Mouse (Mus musculus) ZHBTc4 (cell line): ENCODE results near the gene Pde10a.

Experiments used
- DNase-seq: peaks from one replicate; pipeline ENCODE4 v3.0.0-alpha.2; 2011; ENCODE audit warnings: low read depth, low spot score

The Pde10a gene

DNA sequence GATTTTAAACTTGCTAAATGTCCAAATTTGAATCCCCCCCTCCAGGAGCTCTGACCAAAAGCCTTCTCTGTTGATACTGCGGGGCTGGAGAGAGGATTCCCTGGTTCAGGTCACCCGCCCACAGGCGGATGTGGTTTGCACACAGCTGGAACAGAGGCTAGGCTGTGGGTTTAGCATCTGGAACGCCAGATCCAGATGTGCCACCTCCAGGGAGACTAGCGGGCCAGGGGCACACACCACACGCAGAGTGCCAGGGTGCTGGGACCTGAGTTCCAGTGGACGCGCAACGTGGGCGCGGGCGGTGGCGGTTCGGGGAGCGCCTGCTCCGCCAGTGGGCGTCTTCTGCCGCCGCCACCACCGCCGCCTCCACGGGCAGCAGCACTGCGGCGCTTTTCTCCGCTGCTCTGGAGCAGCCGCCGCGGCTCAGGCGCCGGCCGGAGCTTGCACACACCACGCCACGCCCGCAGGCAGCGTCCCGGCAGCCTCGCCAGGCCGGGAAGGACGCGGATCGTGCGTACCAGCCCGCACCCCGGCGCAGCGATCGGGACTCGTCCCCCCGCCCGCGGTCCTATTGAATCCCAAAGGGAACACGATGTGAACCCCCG, 275.4 kb downstream of the Pde10a start:
- peak; percentile 82 for DNase-seq

GRCm38 (mm10) chr17:8801083-8801854, 276.1 kb downstream of the Pde10a start:
- DNase-seq, result peak; percentile 79

GRCm38 (mm10) chr17:8801855-8802104, 276.6 kb downstream of the Pde10a start:
- DNase-seq, result no peak

DNA sequence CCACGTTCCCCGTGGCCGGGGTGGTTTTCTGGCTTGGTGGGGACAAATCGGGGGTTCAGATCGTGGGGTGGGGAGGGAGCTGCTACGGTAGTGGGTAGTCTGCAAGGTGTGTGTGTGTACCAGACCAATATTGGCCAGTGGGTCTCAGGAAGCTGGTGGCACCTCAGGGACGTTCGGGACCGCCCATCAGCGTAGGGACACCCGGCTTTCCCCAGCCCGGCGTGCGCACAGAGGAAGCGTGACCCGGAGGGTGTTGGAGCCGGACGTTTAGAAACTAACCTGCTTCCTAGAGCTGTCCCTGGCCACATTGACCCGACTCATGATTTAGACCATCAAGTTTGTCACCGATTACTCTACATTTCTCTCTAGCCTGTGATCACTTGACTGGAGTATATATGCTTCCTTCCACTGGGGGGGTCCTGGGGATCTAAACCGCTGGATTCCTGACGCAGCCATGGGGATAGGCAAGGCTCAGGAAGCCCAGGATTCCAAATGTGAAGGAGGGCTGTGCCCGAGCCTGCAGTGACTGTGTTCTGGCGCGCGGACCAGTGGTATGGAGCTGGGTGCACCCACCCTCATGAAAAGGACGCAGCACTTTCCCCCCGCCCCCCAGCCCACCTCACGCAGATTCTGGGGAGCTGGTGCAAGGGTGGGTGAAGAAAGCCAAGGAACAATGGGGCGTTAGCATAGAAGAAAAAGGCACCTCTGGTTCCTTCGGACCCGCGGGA, 277.2 kb downstream of the Pde10a start:
- peak; percentile 50 for DNase-seq

DNA sequence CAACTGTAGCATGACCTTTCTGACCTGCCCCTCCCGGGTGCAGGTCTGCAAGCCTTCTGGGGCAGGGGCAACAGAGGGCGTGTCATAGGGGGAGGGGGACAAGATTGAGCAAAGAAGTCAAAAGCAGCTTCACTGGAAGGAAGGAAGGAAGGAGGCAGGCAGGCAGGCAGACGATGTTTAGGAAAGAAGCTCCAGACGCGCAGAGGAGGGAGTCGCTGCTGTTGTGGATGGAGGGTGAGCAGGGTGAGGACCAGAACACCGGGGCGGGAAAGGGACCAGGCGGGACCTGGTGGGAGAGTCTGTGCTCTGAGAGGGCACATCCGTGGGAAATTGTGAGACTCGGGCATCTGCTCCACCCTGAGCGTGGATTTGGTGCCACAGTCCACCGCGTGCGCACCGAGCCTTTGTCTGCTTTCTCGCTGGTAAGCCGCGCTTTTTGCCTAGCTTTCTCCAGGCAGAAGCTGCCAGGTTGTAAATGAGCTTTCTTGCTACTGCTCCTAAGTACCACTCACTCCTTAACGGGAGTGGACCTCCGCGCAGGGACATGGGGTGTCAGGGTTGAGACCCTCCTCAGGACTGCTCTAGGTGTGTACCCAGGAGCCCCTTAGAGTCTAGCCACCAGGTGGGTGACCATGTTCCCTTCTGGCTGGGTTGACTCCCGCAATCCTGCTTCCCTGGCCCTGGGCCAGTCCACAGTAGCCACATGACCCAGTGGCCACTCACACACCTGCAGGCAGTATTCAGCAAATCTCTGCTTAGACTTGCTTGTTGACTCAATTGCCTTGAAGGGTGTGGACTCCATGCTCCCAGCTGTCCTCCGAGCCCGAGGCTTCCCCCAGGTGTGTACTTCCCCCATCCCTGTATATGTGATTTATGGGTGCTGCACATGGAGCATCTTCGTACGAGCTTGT, 278.0 kb downstream of the Pde10a start:
- DNase-seq, result peak; percentile 51

DNA sequence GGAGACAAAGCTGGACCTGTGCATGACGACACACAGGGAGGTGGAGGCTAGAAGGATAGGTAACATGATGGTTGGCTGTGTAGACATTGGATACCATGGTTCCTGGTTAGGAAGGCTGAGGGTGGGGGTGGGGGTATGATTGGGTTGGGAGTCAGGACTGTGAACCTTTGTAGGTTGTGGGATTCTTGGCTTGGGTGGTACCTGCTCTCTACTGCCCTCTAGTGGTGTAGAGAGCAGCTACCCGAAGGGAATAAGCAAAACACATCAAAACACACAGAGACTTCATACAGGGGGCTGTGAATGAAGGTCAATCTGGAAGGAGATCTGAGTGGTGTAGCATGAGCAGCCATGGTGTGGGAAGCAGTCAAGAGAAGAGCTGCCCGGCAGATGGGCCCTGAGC, 282.2 kb downstream of the Pde10a start:
- peak; percentile 71 for DNase-seq

DNA sequence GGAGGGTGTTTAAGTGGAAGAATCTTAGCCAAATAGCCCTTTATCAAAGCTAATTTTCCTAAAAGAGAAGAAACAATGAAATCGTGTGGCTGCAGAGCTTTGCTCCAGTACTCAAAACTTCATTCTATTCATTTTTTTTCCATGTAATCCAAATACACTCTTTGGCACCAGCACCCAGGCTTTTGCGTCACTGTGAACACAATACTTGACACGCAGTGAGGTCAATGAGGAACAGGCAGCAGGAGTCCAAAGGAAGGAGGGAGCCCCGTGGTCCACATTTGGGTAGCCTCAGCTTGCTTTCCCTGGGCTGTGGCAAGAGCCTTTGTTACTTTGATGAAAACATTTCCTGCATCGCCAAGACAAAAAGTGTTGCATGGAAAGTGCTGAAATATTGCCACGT, 284.6 kb downstream of the Pde10a start:
- DNase-seq, result no peak

GRCm38 (mm10) chr17:8810201-8810600, 285.0 kb downstream of the Pde10a start:
- no peak for DNase-seq

DNA sequence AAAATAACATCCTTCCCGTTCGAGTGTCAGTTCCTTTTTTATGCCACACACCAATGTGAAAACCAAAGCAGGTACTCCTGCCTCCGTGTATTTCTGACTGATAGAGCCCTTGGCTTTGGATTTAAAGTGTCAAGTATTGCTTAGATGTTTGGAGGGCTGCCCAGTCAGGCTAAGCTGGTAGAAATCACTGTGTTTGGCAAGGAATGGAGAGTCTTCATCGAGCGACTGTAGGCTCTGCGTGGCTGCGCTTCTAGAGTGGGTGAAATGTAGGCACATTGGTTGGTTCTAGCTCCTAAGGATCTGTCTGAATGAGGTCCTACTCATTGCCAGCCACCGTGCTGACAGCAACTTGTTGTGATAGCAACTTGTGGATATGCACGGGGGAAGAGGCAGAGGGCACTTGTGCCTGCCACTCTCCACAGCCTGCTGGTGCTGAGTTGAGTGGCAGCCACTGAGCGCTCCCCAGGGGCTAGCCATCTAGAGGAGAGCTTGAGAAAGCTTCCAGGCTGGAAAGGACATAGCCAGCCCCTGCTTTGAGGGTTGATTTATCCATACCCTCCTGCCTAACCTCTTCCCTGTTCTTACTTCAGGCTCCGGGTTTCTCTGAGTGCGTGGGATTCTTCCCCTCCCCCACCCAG, 287.2 kb downstream of the Pde10a start:
- peak; percentile 23 for DNase-seq

- peak; percentile 31 for DNase-seq
These were observed 288.8 kb downstream of the Pde10a start for GRCm38 (mm10) chr17:8813773-8814491.

DNA sequence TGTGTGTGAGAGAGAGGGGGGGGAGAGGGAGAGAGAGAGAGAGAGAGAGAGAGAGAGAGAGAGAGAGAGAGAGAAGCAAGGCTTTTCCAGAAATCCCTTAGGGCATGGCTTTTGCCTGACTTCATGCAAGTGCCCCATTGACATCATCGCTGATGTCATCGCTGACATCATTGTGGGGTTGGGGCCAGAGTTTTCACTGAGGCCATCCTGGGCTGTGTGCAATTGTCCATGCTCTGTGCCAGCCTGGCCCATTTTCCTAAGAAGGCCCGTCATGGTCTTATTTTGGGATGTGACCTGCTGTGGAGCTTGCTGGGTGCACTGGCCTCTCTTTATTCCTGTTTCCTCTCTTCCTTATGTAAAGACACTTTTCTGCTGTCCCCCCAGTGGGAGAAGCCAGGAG, 290.2 kb downstream of the Pde10a start:
- DNase-seq, result no peak

DNA sequence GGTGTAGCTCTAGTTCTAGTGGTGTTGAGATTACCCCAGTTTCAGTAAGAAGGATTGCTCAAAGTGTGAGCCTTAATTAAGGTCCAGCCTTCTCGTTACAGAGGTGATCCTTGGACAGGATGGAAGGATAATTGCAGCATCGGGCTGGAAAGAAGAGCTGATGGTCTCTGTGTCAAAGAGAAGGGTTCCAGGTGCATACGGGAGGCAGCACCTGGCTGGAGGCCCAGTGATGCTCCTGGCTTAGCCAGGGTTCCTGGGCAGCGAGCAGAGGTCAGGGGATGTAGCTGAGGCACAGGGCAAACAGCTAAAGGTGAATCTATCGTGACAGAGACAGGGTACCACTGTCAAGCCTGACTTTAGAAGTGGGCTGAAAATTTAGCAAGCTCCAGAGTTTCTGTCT, 290.7 kb downstream of the Pde10a start:
- DNase-seq, result no peak

DNA sequence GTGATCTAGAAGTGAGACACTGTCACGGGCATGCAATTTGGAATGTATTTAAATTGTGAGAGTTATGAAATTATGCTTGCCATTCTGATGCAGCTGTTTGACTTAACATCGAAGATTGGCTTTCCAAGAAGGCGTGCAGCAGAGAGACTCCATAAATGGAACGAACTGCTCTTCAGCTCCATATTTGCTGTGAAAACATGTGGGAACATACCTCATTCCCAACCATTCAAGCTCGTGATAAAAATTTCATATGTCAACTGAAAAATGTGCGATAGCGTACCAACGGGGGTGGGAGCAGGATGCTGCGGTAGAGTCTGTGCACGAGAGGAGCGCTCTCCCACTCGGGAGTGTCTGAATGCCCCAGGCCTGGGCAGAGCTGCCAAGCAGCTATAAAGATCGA, 293.5 kb downstream of the Pde10a start:
- DNase-seq, result no peak

GRCm38 (mm10) chr17:8823548-8823947, 298.4 kb downstream of the Pde10a start:
- DNase-seq, result no peak

DNA sequence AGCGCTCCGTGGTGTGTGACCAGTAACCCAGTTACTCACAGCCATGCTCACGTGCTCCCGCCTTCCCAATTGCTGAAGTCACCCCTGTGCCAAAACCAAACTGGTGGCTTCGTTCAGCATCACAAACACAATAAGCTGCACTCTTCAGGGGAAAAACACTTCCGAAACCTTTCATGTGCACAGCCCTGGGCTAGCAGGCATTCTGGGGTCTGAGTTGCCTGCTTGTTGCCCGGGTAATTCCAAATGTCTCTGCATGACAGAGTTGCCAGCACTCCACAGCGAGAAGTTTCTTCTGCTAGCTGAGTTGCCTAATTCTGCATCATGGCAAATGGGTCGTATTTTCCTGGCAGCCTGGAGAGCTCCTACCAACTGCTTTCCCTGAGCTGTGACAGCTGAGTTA, 302.0 kb downstream of the Pde10a start:
- no peak for DNase-seq

DNA sequence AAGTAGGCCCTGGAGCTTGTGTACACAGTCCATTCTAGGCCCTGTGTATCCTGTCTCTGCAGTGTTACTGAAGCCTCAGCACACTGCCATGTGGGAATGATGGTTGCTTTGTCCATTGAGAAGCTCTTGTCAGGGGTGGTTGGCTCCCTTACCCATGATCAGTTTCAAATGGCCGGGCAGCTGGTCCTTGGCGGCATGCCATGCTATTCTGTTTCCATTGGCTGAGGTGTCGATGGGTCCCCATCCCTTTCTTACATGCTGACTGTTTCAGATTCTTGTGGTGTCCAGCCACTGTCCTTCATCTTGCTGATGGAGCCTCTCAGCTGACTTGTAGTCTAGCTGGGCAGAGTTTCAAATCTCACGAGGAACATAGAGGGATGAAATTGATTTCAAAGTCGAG, 305.8 kb downstream of the Pde10a start:
- DNase-seq, result no peak

DNA sequence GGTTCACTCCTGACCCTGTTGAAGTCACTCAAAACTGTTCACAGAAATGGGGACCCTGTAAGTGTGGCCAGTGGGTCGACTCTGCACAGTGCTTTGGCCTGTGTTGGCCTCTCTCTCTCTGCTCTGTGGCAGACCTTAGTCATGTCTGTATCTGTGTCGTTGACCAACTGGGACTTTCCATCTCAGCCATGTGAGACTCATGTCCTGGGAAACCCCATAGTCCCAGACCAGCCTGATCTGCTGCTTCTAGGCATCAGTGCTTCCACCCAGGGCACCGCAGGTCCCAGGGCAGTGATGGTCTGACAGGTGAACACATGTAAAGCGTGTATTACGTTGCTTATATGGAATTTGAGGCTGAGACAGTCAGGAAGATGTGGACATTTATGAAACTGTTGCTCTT, 311.1 kb downstream of the Pde10a start:
- DNase-seq, result no peak

DNA sequence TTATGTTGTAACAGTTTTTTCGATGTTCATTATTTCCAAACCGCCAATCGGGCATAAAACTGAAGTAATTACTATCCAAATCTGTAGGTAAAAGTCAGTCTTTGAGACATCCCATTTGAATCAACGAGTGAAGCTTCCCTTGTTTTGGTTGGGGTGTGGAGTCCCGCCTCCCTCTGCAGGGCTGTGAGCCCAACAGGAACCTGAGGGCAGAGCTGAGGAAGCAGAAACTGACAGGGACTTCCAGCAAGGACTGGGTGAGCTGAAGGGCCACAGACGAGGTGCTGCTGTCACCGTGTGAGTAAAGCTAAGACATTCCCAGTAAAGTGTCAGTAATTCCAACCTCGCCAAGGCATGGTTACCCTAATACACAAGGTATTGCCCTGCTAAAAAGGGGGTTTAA, 313.1 kb downstream of the Pde10a start:
- no peak for DNase-seq

- no peak for DNase-seq
These were observed 314.3 kb downstream of the Pde10a start for GRCm38 (mm10) chr17:8839237-8840011.

DNA sequence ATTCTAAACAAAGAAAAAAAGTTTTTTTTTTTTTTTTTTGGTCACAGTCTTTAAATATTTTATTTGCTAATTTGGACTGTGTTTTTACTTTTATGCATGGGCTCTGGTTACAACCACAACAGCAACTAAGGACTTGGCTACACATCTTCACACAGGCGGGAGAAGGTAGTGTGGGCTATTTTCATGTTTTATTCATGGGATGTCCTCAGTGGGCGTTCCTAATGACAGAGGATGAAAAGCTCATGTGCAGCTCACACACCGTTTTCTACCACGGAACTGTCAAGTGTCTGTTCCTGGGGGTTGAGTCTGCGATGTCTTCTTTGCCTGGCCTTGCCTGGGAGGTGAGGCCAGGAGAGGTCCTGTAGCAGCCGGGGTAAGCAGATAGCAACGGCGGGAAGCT, 315.9 kb downstream of the Pde10a start:
- DNase-seq, result no peak
